Mouse (Mus musculus) embryonic fibroblast, embryonic 13.5 days (primary cell): ENCODE data around the gene Wnt2.

Experiments
- CTCF ChIP-seq: IDR thresholded peaks from 2 replicates; pipeline ENCODE4 v1.5.1; 2011; ENCODE audit warnings: mild to moderate bottlenecking, control low read depth, low read length, moderate library complexity, borderline replicate concordance; ENCODE audit not compliant: insufficient read depth
- POLR2A ChIP-seq: IDR thresholded peaks from 2 replicates; pipeline ENCODE4 v1.6.1; 2011; ENCODE audit warnings: low read depth, mild to moderate bottlenecking, control low read depth, low read length, moderate library complexity

DNA sequence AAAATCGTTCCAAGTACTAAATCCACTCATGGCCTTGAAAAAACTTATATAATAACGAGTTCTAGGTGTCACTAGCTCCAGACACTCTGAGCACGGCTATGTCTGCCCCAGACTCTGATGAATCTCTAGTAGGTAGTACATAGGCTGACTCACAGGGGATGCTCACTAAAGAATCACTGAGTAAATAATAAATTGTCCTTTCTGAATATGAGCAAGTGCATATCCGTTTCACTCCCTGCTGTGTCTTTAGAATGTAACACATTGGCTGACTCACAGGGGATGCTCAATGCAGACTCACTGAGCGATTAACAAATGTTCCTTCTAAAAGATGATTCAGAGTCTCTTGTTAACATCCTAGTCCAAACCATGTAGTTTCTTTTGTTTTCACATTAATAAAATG is 52.1 kb downstream of the Wnt2 start:
- TF ChIP-seq CTCF (no peak), POLR2A (no peak)
